Mouse (Mus musculus): ENCODE data around the gene Hist1h2ao. TPM values are rescaled to one million over a fixed set of nuclear protein-coding genes. Genes with fewer than 3 reads are reported as not detected.
A peak's percentile ranks its signal among the peaks of the same experiment; 100 is the strongest.
"Not testable (repeated sequence)": the region's sequence is repeated elsewhere in the genome, so short reads cannot be mapped to it uniquely, and the experiment has no call there.

Gene Hist1h2ao
- total and polyA plus RNA-seq, 3 experiments: 1,152 TPM; not detected in 2

DNA sequence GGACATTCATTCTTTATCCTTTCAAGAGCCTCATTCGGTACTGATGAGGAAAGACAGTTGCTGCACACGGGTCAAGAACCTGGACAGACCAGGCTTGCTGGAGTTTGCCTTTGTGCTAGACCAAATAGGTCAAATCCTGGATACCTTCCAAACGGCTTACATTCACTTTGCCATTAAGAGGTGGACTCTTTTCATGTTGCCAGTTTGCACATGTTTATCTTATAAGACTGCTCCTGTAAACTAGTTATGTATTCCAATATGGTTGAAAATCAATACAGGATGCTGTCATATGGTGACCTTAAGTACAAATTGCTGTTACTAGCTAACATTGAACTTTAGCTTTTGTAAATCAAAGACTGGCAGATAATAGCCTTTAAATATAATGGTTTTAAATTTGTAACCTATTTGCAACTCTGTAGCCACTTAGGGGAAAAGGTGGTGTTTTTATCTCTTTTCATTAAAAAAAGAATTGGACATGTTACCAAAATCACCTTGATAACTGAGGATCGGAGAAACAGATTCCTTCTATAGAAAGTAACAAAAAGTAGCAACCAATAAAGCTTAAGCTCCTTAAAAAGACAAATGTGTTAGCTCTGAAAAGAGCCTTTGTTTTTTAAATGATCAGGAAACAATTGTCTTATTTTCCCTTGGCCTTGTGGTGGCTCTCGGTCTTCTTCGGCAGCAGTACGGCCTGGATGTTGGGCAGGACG, 23.9 kb upstream of the Hist1h2ao start:
- DNase-seq (ENCODE audit: low read depth, low spot score): peak; percentile 89
- Histone ChIP-seq H3K9ac (ENCODE audit: control insufficient read depth, low read depth, low read length, poor library complexity, severe bottlenecking) (peak overlapping the region; percentile 69), H3K36me3 (ENCODE audit: control insufficient read depth in 1 of 2, insufficient read depth in 2 of 2, low read length in 2 of 2) (peaks cover 0 to 43% of the 10 kb centered on the region in 2 experiments; a peak in 2 of 4 replicates), H3K4me1 (ENCODE audit: control insufficient read depth in 1 of 2, insufficient read depth in 2 of 2, low read length in 2 of 2) (peaks cover 2 to 9% of the 10 kb centered on the region in 2 experiments; a peak in 2 of 4 replicates), H3K4me3 (ENCODE audit: control insufficient read depth in 1 of 2, insufficient read depth in 1 of 2, low read depth in 2 of 2, low read length in 2 of 2) (peak overlapping the region; percentile 16 to 53; a peak in 3 of 4 replicates), H3K79me2 (ENCODE audit: control insufficient read depth, insufficient read depth, low read length, poor library complexity) (no peaks in the 10 kb centered on the region; the same call in 1 of the 2 replicates), H3K27ac (ENCODE audit: control insufficient read depth, low read depth, low read length) (peak overlapping the region; percentile 96), H3K27me3 (ENCODE audit: control insufficient read depth in 1 of 2, insufficient read depth in 2 of 2, low read length in 2 of 2) (no peaks in the 10 kb centered on the region), H3K9me3 (replicated peaks; ENCODE audit: insufficient read depth, low read length) (no peaks in the 10 kb centered on the region)
- TF ChIP-seq POLR2AphosphoS5 (IDR thresholded peaks at IDR 0.05; ENCODE audit: borderline replicate concordance, low read depth, low read length) (peak; percentile 90; the same call in 1 of the 2 replicates), MEF2A (IDR thresholded peaks at IDR 0.05; ENCODE audit: extremely low read depth, insufficient replicate concordance, low read depth, low read length, poor library complexity, severe bottlenecking) (no peak), POLR2A (IDR thresholded peaks at IDR 0.05; ENCODE audit: control insufficient read depth in 1 of 2, insufficient read depth in 1 of 2, low read depth in 1 of 2, low read length in 2 of 2, poor library complexity in 1 of 2) (0 out of 4 replicates have a peak, but pooled peaks of 1 of the 2 experiments have one; percentile 25), MYB (IDR thresholded peaks at IDR 0.05; ENCODE audit: low read depth, low read length) (no peak)

DNA sequence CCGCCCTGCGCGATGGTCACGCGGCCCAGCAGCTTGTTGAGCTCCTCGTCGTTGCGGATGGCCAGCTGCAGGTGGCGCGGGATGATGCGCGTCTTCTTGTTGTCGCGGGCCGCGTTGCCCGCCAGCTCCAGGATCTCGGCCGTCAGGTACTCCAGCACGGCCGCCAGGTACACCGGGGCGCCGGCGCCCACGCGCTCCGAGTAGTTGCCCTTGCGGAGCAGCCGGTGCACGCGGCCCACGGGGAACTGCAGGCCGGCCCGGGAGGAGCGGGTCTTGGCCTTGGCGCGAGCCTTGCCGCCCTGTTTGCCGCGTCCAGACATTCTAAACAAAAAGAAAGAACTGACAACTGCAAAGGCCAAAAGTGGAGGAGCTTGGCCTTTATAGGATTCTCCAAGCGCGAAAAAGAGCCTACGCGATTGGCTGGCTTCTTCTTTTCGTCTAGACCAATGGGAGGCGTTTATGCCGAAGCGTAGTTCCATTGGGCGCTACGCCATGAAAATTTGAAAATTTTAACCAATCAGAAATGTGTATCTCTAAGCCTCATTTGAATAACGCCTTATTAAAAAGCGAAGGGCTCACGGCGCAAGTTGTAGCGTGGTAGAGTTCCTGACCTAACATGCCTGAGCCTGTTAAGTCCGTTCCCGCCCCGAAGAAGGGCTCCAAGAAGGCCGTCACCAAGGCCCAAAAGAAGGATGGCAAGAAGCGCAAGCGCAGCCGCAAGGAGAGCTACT, 23.2 kb upstream of the Hist1h2ao start, which contains the start of the genes Hist1h2an and Hist1h2bp:
Gene Hist1h2an, minus strand, starts transcription at position 320 of the 731 bp plus-strand sequence.
Gene Hist1h2bp, plus strand, starts transcription at position 563 of the 731 bp plus-strand sequence.
- H3K36me3 ChIP-seq (ENCODE audit: control insufficient read depth in 1 of 2, insufficient read depth in 2 of 2, low read length in 2 of 2): peaks cover 0 to 39% of the 10 kb centered on the region in 2 experiments; a peak in 2 of 4 replicates
- peak within 1 kb of the TSS; percentile 69 for H3K9ac ChIP-seq (ENCODE audit: control insufficient read depth, low read depth, low read length, poor library complexity, severe bottlenecking)
- H3K9me3 ChIP-seq (replicated peaks; ENCODE audit: insufficient read depth, low read length); H3K79me2 ChIP-seq (ENCODE audit: control insufficient read depth, insufficient read depth, low read length, poor library complexity); H3K4me1 ChIP-seq (ENCODE audit: control insufficient read depth in 1 of 2, insufficient read depth in 2 of 2, low read length in 2 of 2); H3K27me3 ChIP-seq (ENCODE audit: control insufficient read depth in 1 of 2, insufficient read depth in 2 of 2, low read length in 2 of 2): not testable (repeated sequence)
- DNase-seq (ENCODE audit: low read depth, low spot score): peak; percentile 97
- H3K4me3 ChIP-seq (ENCODE audit: control insufficient read depth in 1 of 2, insufficient read depth in 1 of 2, low read depth in 2 of 2, low read length in 2 of 2): peak within 1 kb of the TSS; percentile 31 to 53
- H3K27ac ChIP-seq (ENCODE audit: control insufficient read depth, low read depth, low read length): peak within 1 kb of the TSS; percentile 96
- peak in 1 of 2 experiments; percentile 81; a peak in 2 of 4 replicates for TF ChIP-seq POLR2A (IDR thresholded peaks at IDR 0.05; ENCODE audit: control insufficient read depth in 1 of 2, insufficient read depth in 1 of 2, low read depth in 1 of 2, low read length in 2 of 2, poor library complexity in 1 of 2)

DNA sequence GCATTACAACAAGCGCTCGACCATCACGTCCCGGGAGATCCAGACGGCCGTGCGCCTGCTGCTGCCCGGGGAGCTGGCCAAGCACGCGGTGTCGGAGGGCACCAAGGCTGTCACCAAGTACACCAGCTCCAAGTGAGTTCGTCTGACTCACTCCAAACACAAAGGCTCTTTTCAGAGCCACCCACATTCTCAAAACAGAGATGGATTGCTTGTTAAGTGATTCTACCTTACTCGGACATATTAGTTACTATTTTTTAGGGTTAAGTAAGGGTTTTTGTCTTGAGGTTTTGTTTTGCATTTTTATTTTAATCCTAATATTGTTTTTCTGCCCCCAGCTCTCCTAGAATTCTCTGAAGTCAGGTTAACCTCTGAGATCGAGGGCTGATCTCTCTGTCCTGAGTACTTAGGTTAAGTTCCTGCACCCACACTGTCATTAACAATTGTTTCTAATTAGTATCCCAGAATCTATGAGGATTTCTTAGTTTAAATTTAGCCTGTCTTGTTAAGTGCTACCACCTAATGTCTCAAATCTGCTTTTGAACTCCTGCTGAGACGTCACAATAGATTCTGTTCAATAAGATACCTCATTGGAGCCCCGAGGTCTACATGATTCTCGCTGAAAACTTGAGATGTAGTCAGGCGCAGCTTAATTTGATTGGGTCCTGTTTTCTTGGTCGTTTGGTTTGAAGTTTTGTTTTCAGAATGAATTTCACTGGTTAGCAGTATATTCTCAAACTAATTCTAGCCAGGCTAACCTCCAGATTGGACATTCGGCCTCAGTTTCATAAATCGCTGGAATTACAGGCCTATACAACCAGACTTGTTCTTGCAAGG, 22.3 kb upstream of the Hist1h2ao start:
- H3K36me3 ChIP-seq (ENCODE audit: control insufficient read depth in 1 of 2, insufficient read depth in 2 of 2, low read length in 2 of 2): peaks cover 0 to 37% of the 10 kb centered on the region in 2 experiments; a peak in 2 of 4 replicates
- H3K9me3 ChIP-seq (replicated peaks; ENCODE audit: insufficient read depth, low read length): no peaks in the 10 kb centered on the region
- peak; percentile 89 for DNase-seq (ENCODE audit: low read depth, low spot score)
- H3K27me3 ChIP-seq (ENCODE audit: control insufficient read depth in 1 of 2, insufficient read depth in 2 of 2, low read length in 2 of 2): no peaks in the 10 kb centered on the region
- H3K4me3 ChIP-seq (ENCODE audit: control insufficient read depth in 1 of 2, insufficient read depth in 1 of 2, low read depth in 2 of 2, low read length in 2 of 2): peak overlapping the region; percentile 8 to 31
- TF ChIP-seq CHD1 (IDR thresholded peaks at IDR 0.05; ENCODE audit: low read depth, low read length) (no peak), POLR2AphosphoS5 (IDR thresholded peaks at IDR 0.05; ENCODE audit: borderline replicate concordance, low read depth, low read length) (peak; percentile 77; the same call in 1 of the 2 replicates)
- H3K9ac ChIP-seq (ENCODE audit: control insufficient read depth, low read depth, low read length, poor library complexity, severe bottlenecking): peak overlapping the region; percentile 49
- peak overlapping the region; percentile 80 for H3K27ac ChIP-seq (ENCODE audit: control insufficient read depth, low read depth, low read length)
- H3K4me1 ChIP-seq (ENCODE audit: control insufficient read depth in 1 of 2, insufficient read depth in 2 of 2, low read length in 2 of 2): peaks cover 4 to 9% of the 10 kb centered on the region in 2 experiments
- H3K79me2 ChIP-seq (ENCODE audit: control insufficient read depth, insufficient read depth, low read length, poor library complexity): no peaks in the 10 kb centered on the region
